Mouse (Mus musculus) G1E-ER4 (cell line): ENCODE measurements around the gene Zmym4. TPM values are rescaled to one million over a fixed set of nuclear protein-coding genes. Genes with fewer than 3 reads are reported as not detected.

Experiments used
- GATA1 ChIP-seq: IDR thresholded peaks from one replicate; pipeline ENCODE4 v1.8.0; 2012; ENCODE audit warnings: low read length, inconsistent platforms
- polyA plus RNA-seq: library from polyadenylated mRNA; stranded (reverse); fragments of >175 nt; gene quantifications from 2 replicates; pipeline ENCODE4 v1.2.3, GENCODE M21; 2012

Zmym4 gene
- polyA plus RNA-seq, 1 experiment: 3.9 TPM

DNA sequence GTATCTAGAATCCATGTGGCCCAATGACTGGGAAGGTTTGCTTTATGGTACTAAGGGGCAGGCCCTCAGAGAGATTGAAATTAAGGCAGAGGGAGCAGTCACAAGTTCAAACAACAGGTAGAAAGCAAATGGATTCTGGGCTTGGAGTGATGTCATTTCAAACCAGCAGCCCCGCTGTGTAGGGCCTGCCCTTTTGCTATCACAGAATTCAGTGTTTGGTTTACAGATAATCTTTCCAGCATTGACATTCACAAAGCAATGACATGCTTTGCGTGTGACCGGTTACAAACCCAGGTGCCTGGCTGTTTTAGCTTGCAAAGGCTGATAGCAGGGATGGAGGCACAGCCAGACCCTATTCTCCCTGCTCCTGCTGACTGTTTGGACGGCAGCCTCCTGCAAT lies 122.3 kb downstream of the Zmym4 start:
- no peak for TF ChIP-seq GATA1

DNA sequence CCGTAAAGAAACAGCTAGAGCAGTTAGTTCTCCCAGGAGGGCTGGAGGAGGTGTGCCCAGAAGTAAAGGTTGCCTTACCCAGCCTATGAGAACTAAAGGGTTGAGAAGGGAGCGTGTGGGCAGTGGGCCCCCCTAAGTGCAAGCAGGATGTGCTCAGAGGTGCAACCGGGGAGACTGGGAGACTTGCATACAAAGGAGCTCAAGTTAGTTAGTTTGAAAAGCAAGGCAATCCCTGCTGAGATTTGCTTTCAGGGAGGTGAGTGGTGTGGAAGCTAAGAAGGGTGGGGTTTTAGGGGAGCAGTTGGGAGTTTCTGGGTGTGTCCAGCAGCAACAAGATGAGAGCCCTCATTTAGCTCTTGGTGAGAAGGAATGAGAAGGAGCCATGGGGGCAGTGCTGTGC lies 125.0 kb downstream of the Zmym4 start:
- TF ChIP-seq GATA1: no peak

DNA sequence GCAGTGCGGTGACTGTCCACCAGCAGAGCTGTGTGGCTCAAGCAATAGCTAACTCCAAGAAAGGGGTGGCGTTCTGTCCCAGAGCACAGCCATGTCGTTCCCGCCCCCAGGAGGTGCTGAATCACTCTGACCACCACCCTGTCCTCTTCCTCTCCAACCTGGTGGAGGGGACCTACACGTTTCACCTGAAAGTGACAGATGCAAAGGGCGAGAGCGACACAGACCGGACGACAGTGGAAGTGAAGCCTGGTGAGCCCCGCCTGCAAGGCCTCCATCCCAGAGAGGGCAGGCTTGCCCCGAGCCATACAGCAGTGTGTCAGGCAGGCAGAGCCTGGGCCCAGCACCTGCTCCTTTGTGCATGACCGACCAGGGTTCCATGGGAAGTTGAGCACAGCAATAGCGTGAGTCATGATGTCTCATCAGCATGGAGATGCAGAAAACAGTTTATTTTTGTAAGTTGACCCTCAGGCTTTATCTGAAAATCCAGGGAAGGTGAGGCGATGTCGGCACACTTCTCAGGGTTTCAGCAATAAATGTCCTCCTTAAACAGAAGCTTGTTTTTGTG lies 126.9 kb downstream of the Zmym4 start:
- TF ChIP-seq GATA1: no peak

DNA sequence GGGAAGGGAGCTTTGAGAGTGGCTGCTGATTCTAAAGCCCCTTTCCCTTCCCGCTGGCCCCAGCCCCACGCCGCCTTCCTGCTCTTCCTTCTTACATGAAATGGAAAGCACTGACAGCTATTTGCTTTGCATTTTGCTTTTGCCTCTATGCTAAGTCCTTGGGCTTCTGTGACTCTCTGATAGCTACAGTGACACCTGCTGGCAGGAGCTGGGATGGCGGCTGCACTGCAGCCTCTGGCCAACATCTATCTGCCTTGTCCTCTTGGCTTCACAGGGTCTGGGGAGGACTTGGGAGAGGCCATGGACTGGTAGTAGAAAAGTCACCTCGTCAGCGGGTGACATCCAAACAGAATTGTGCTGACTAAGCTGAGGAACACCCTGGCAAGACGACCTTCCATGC lies 128.1 kb downstream of the Zmym4 start:
- TF ChIP-seq GATA1: no peak

DNA sequence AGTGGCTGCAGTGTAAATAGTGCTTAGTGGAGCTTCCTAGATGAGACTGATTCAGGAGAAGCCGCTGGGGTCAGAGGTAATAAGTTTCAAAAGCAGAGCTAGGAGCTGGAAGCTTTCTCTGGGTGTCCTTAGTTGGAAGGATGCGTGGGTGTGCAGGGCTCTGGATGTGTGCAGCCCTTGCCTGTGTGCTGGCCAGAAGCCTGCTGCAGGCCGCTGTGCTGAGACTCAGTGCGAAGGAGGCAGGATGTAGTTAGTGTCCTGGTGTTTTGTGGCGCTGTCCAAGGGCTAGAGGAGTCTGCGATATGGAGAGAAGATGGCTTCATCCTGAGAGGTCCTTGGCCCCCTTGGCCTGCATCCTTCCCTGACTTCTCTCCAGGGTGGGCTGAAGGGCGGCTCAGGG lies 129.1 kb downstream of the Zmym4 start:
- TF ChIP-seq GATA1: no peak

DNA sequence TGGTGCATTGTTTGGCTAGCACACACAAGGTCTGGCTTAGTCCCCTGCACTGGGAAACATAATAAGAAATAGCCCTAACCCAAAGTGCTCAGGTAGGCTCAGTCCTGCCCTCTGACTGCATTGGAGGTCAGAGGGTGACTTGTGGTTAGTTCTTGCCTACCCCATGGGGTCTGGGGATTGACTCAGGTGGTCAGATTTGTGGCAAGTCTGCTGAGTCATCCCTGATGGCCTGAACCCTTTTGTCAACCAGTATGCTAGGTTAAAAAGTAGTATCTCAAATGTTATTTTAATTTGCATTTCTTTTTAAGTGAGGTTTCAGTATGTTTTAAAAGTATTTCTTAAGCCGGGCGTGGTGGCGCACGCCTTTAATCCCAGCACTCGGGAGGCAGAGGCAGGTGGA lies 136.8 kb downstream of the Zmym4 start:
- TF ChIP-seq GATA1: no peak

DNA sequence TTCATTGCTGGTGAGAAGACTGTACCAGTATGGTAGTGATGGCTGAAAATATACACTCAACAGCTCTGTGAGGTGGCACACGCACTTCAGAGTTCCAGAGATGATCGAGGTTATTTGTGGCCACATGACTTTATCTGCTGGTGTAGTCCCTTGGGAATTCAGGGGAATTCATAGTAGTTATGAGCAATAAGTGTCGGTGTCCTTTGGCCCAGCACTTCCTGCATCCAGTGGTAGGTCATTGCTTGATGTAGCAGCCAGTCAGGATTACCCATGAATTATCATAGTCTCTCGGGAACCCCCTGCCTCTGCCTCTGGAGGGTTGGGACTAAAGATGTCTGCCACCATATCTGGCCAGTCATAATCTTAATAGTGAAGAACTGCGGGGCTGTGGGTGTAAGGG lies 144.0 kb downstream of the Zmym4 start:
- TF ChIP-seq GATA1: no peak

DNA sequence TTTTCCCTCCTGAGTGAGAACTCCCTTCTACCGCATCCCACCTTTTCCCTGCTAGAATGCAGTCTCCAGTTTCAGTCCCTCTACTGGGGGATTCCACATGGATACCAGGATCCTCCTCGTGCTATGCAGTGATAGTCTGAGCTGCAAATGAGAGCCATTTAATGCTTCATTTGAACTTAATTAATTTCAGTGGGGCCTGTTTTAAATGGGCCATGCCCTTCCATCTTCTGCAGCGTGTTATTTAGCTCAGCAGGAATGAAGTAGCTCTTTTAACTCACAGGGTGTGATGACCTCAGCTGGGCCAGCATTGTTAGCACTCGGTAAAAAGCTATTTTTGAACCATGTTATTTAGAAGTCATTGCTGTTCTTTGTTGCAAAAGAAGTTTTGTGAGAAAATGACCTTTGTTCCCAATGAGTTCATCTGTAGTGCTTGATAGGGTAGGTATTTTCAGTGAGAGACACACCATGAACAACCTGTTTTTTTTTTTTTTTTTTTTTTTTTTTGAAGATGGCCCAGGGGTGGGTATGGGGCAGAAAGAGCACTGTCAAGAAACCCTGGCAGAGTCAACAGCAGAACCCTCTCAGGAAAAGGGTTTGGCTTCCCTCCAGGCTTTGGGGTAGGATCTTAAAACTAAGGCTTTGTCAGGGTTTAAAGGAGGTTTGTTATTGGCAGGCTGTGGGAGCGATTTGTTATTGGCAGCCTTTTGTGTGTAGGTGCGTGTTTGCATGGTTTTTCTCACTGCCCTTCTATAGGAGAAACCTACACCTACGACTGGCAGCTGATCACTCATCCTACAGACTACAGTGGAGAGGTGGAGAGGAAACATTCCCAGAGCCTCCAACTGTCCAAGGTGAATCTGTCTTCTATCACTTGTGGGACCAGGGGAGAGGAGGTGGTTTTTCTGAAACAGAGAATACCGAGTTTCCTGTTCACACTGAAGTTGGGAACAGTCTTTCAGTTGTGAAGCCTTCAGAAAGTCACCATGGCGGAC lies 144.7 kb downstream of the Zmym4 start:
- TF ChIP-seq GATA1: no peak

DNA sequence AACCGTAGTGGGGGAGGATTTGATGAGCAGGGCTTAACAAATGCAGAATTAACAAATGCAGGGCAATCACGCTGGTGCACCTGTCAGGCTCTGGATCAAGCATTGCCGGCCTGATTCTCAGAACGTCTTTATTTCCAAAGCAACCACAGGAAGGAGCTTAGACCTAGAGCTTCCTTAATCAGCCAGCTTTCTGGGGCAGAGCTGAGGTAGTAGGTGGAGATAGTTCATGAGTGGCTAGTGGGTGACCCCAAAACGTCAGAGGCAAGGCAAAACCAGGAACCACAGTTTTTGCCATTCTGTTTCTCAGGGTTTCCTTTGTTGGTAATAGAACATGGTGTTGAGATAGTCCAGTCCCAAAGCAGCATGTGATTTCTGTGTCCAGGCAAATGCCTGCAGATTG lies 153.1 kb downstream of the Zmym4 start:
- TF ChIP-seq GATA1: no peak

DNA sequence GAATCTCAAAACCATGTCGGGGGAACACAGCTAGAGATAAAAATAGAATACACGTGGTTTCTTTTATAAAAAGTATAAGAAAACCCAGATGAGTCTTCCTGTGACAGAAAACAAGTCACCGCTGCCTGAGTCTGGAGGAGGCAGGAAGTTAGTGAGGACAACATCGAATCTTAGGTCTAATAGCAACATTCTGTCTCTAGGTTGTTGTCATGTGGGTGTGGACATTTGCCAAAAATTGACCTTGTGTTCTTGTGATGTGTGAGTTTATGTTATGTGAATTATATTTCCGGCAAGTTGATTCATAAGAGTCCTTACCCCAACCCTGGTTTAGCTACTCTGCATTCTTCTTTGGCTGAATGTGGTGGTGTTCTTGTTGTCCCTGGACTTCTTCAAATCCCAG lies 154.7 kb downstream of the Zmym4 start:
- no peak for TF ChIP-seq GATA1

Other genes with a start within 250 kb of the Zmym4 start
- gene Tfap2e, start 231.9 kb downstream of the Zmym4 start, polyA plus RNA-seq: 0.04 TPM in 1 of 2 replicates, not detected in the other
- gene Ncdn, start 214.7 kb downstream of the Zmym4 start, polyA plus RNA-seq: 106 and 108 TPM in 2 replicates
- 20.9 and 27.8 TPM in 2 replicates for gene AU040320, start 214.6 kb downstream of the Zmym4 start, polyA plus RNA-seq
- 333 and 439 TPM in 2 replicates for gene Sfpq, start 53.2 kb upstream of the Zmym4 start, polyA plus RNA-seq
- gene Zmym1, start 93.0 kb upstream of the Zmym4 start, polyA plus RNA-seq: 1.9 and 2.0 TPM in 2 replicates
- 0.42 and 0.43 TPM in 2 replicates for gene Zmym6, start 109.2 kb upstream of the Zmym4 start, polyA plus RNA-seq
- 0.27 and 0.61 TPM in 2 replicates for gene Tmem35b, start 155.6 kb upstream of the Zmym4 start, polyA plus RNA-seq
- 0.02 TPM in 1 of 2 replicates, not detected in the other for gene Dlgap3, start 201.1 kb upstream of the Zmym4 start, polyA plus RNA-seq